Mouse (Mus musculus) cortical plate, adult 2 months (tissue): ENCODE measurements around the gene Ankrd55.

Experiments used
- CTCF ChIP-seq: fragments of 200-500 bp; IDR thresholded peaks from 2 replicates; pipeline ENCODE4 v1.5.1; 2011; ENCODE audit warnings: mild to moderate bottlenecking, control low read depth, low read length; ENCODE audit not compliant: insufficient read depth; ENCODE audit errors: extremely low read depth
- POLR2A ChIP-seq: fragments of 200-500 bp; IDR thresholded peaks from 2 replicates; pipeline ENCODE4 v1.6.1; 2011; ENCODE audit warnings: mild to moderate bottlenecking, low read length, control low read depth; ENCODE audit not compliant: insufficient read depth; ENCODE audit errors: extremely low read depth

- TF ChIP-seq CTCF: no peak
- no peak for TF ChIP-seq POLR2A
These were observed 77.1 kb downstream of the Ankrd55 start for GRCm38 (mm10) chr13:112365303-112365702.
